Mouse (Mus musculus): Measurements from ENCODE around the gene Eya3. TPM values are rescaled to one million over a fixed set of nuclear protein-coding genes. Genes with fewer than 3 reads are reported as not detected.

The Eya3 gene
- total RNA-seq, 2 experiments from 2014 or later, result 27.9 to 28.0 TPM

DNA sequence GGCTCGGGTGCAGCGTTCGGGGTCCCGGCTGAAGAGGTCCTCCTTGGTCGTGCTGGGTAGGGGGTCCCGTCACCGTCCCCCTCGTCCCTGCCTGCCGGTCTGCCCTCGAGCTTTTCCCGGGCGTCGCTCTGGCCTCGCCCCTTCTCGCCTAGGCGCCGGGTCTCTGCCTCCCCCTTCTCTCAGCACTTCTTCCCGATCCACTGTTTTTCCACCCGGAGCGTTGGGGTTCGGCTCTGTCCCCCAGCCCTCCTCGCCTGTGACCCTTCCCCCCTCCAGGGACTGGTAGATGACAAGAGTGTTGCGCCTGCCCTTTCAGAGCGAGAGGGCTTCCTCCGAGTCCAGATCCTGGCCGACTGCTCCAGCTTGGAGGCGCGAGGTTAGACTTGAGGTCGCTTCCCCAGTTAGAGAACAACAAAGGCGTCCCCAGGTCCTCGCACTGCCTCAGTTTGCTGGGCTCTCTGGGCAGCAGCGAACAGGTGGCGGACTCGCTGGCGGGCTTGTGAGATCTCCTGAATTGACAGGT is 465 bp downstream of the Eya3 start:
- DNase-seq (ENCODE audit: low spot score in 2 of 2), result no peak

DNA sequence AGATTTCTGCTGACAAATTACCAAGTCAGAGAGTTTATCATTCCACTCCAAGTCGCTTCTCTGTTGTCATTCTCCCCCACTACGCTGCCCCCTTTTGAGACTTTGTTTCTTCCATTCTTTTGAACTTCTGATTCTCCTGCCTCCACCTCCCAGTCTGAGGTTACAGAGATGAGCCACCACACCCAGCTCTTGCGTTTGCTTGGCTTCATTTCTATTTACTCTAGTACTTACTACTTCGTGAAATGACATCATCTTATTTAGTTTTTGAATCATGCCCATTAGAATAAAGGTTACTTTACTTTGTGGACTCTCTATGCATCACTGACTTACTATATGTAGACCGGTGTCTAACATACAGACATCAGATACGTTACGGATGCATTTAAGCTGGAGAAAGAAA is 8.7 kb downstream of the Eya3 start:
- no peak for DNase-seq (ENCODE audit: low spot score in 2 of 2)

DNA sequence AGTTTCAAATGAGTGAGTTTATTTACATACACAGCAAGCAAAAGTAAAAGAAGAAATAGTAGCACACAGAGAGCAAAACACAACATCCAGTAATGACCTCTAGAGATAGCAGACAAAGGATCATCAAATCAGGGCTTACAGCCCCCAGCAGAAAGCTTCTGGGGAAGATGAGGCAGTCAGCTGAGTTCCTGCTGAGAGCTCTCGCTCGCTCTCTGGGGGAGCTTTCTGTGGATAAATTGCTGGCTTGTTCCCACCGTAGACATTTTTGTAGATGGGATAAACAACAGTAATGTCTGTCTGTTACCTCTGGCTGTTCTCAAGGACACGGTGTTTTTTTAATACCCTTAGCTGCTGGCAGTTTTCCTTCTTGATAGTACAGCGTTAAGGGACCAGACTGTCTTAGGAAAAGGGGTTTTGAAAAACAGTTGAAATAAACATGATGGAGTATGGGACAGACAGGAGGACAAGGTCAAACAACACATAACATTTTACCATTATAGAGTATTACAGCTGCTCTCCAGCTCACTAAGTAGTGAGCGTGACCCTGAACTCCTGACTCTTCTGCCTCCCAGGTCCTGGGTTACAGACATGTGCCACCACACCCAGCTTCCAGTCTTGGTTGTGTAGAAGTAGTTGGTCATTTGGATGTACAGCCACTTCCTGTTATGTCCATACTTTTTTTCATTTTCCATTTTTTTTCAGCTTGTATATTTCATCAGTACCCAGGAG is 10.6 kb downstream of the Eya3 start:
- no peak for DNase-seq (ENCODE audit: low spot score in 2 of 2)

DNA sequence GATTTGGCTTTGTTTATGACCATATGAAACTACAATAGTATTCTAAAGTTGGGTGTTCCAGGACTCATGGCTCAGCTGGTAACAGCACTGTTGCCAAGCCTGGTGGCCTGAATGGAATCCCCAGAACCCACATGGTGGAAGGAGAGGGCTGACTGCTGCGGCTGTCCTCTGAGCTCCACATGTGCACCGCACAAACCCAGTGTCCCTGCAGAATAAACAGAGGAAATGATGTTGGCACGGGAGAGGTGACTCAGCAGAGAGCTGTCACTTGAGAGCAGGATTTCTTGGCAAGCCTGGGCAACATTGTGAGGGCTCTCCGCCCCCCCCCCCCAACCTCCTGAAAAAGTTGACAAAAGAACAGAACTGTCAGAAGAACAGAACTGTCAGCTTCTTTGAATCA is 14.1 kb downstream of the Eya3 start:
- peak; percentile 6 to 19 for DNase-seq (ENCODE audit: low spot score in 2 of 2)

DNA sequence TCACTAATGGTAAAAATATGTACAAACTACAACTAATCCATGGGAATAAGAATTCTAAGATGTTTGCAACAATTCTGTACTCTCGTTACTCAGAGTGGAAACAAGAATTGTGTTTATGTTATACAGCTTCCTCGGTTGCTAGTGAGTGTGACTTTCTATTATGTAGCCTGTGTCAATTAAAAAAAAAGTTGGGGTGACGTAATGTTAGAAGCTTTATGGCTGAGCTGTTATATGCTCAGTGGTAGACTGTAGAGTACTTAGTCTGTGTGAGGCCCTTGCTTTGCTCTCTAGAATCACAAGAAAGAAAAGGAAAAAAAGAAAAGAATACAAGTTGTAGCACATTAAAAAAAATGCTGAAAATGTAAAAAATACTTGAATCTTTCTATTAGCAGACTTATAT is 15.0 kb downstream of the Eya3 start:
- DNase-seq (ENCODE audit: low spot score in 2 of 2), result no peak

DNA sequence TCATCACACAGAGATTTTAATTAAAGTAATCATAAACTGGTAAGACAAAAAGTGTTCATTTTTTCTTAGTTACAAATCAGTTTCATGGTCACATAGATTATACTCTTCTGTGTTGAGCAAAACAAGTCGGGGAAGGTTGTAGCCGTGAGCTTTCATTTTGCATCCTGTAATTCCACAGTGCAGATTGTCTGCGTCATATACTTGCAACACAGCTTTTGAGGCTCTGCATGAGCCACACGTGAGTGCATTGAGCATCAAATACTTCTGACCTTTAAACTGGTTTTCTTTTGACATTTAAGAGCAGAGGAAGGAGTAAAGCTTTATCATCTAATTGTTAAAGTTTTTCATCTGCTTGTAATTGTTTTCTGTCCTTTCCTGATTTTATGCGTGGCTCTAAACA is 16.5 kb downstream of the Eya3 start:
- no peak for DNase-seq (ENCODE audit: low spot score in 2 of 2)

DNA sequence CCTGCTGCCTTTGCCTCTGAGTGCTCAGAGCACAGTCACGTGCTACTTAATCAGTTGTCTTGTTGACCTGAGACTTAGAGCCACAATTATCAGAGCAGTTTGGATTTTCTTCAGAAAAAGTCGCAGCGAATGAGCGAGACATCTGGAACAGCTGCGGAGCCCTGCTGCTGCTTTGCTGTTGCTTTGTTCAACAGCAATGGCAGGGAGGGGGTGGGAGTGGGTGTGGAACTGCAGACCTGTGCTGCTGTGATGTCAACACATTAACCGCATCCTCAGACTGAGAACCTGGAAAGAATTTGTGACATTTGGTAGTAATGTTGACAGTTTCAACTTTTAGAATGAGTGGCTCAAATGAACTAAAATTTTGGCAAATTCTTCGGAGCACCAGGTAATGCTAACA is 20.3 kb downstream of the Eya3 start:
- DNase-seq (ENCODE audit: low spot score in 2 of 2), result no peak

DNA sequence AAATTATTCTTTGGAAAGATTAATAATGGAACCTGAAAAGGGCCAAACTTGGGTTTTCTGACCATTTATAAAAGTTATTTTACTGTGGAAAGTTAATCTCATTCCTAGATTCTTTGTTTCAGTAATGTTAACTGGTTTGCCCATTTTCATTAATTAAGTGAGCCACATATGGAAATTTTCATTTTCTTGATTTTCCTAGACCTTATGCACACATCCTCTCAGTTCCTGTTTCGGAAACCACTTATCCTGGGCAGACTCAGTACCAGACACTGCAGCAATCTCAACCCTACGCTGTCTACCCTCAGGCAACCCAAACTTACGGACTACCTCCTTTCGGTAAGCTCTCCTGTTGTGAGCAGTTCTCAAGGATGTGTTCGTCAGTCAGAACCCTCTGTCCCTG is 33.9 kb downstream of the Eya3 start:
- no peak for DNase-seq (ENCODE audit: low spot score in 2 of 2)

DNA sequence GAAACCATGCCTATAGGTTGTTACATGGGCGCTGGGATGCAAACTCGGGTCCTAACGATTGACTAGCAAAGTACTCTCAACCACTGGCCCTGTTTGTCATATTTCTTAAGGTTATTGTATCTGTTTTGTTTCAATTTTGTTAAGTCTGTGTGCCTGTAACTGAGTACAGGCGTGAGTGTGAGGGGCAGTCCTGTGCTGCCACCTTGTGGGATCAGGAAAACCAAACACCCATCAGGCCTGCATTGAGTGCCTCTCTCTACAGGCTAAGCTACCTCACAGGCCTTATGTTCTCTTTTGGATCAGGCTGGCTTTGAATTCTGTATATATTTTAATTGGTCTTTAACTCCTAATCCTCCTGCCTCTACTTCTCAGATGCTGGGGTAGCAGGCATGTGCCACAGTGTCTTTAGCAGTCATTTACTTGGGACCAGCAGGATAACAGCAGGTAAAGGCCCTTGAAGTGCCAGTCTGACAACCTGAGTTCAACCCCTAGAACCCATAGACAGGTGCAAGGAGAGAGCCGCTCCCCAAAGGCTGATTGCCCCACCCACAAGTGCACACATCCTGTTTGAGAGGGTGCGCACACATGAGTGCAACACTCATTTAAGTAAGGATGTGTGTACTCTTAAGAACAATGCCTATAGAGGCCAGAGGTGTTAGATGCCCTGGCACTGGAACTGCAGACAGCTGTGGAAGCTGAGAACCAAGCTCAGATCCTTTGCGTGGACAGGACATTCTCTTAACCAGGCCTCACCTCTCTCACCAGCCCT is 38.2 kb downstream of the Eya3 start:
- peak in 1 of 2 experiments; percentile 55 for DNase-seq (ENCODE audit: low spot score in 2 of 2)

DNA sequence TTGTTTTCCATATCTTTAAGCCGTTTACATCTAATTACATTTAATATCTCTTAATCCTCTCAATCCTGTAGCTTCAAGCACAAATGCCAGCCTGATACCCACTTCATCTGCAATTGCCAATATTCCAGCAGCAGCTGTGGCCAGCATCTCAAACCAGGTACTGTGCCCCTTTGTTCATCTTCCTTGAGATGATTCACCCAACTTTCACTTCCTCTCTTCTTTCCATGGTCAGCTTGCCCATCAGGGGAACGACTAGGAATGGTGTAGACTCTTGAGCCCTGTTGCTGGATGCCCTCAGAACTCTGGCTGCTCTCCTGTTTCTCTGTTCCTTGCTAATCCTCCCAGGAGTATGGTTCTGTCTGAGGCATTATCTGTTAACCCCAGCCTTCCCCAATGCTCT is 50.8 kb downstream of the Eya3 start:
- no peak for DNase-seq (ENCODE audit: low spot score in 2 of 2)

DNA sequence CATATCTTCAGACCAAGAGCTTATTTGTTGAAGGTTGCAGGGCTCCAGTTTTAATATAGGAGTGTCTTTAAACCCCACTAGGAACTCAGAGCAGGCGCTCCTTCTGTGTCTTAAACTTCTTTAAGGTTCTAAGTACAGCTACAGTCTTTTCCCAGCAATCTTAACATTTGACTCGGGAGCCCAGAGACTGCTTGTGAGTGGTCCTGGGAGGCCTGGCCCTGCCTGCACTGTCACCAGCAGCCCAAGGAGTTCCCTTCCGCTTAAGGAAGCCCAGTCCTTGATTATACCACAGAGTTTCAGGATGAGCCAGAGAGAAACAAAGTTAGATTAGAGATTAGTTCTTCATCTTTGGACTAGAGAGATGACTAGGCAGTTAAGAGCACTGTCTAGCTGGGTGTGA is 54.6 kb downstream of the Eya3 start:
- DNase-seq (ENCODE audit: low spot score in 2 of 2), result no peak

DNA sequence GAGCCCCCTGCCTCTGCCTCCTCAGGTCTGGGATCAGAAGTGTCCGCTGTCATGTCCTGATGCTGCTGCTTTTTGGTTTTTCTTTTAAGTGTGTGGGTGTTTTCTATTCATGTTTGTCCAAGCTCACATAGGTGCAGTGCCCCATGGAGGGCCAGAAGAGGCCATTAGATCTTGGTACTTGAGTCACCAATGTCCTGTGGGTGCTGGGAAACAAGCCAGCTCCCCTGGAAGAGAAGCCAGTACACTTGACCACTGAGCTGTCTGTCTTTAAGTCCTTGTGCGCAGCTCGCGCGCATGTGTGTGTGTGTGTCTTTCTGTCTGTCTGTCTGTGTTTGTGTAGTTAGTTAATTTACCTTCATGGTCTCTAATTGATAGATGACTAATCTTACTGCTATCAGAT is 63.3 kb downstream of the Eya3 start:
- no peak for DNase-seq (ENCODE audit: low spot score in 2 of 2)

DNA sequence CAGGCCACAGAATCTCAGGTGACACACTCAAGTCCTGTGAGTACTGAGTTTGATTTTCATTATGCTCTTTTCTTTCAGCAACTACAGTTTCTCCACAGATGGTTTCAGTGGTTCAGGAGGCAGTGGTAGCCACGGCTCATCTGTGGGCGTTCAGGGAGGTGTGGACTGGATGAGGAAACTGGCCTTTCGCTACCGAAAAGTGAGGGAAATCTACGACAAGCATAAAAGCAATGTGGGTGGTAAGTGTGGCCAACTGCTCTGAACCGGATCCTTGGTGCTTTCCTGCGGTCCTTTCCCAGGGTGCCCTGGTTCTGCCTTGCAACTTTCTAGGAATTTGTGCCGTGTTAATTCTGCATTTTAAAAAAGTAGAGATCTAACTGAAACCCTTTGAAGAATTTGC is 68.1 kb downstream of the Eya3 start:
- no peak for DNase-seq (ENCODE audit: low spot score in 2 of 2)

DNA sequence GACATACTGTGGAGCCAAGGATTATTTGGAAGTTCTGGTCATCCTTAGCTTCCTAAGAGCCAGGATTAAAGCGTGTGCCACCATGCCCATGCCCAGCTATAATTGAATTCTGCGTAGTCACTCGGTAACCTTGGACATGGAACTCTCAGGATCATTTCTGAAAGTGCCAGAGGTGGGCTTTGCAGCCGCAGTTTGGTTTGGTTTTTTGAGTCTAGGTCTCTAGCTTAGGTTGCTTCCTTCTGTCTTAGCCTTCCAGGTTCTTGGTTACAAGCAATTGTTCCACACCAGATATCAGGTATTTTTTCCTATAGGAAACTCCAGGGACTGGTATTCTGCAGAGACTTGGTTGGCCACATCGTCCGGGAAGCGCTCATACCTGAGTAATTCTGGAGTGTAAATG is 74.4 kb downstream of the Eya3 start:
- DNase-seq (ENCODE audit: low spot score in 2 of 2), result no peak

DNA sequence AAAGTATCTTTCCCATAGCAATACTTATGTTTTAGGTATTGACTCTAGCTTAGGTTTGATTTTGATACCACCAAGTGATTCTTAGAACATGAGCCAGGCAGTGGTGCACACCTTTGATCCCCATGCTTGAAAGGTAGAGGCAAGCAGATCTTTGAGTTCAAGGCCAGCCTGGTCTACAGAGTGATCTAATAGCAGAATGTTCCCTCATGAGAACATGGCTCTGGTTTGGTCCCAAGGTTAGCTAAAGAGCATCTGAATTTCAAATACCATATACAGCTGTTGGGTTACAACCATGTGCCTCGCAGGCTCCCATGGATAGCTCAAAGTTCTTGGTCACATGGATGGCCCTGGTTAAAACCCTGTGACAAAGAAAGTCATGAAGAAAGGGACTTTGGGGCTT is 79.5 kb downstream of the Eya3 start:
- no peak for DNase-seq (ENCODE audit: low spot score in 2 of 2)

DNA sequence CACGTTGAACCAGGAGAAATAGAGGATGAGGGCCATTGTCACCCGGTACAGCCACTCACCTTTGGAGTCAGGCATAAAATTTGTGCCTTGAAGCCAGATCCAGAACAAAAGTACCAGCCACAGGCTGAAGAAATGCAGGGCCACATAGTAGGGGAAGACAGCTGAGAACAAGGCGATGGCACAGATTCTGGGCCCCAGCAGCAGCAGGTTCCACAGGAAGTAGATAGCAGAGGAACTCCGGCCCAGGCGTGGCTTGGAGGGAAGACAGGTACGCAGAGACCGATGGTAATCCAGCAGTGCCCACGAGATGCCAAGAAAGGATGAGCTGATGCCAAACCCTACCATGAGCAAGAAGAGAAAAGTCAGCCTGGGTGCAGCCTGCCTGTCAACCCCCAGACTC is 89.4 kb downstream of the Eya3 start:
- no peak for DNase-seq (ENCODE audit: low spot score in 2 of 2)

DNA sequence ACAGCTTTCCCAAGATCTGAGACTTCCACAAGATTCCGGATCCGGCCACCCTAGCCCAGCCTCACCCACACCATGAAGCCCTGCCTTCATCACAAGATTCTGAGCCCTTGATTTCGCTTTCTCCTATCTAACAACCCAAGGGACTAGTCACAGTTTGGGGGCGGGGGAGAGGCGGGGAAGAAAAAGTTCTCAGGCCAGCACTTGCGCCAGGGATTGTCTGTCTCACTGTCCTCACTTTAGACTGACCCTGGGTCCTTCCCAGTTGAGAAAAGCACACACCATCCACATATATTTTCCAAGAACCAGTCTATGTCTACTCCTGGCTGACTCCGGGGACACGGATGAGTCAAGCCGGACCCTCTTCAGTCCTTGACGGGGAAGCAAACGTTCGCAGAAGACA is 92.8 kb downstream of the Eya3 start:
- DNase-seq (ENCODE audit: low spot score in 2 of 2), result no peak

DNA sequence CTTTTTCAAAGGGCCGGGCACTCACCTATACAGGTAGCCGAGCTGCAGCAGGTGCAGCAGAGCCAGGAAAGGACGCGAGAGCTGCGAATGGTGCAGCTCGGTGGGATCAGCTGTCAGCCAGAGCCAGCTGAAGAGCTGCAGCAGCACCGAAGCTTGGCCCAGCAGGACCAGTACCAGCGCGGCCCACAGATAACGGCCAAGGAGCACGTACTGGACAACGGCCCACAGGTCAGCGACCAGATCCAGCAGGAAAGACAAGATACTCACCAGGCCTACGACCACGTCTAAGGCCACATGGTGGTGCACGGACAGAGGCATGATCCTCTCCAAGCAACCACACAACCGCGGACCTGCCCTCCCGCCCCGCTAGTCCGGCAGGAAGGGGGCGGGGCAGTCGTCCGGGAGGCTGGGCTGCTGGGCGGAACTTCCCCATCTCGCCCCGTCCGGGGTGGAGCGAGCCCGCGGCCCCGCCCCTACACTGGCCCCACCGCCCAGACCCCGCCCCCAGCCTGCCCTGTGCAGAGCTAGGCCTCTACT is 93.4 kb downstream of the Eya3 start, which contains the start of gene Xkr8:
TSS of gene Xkr8 (minus strand) at position 399 of the 537 bp plus-strand sequence.
- peak; percentile 47 to 54 for DNase-seq (ENCODE audit: low spot score in 2 of 2)

DNA sequence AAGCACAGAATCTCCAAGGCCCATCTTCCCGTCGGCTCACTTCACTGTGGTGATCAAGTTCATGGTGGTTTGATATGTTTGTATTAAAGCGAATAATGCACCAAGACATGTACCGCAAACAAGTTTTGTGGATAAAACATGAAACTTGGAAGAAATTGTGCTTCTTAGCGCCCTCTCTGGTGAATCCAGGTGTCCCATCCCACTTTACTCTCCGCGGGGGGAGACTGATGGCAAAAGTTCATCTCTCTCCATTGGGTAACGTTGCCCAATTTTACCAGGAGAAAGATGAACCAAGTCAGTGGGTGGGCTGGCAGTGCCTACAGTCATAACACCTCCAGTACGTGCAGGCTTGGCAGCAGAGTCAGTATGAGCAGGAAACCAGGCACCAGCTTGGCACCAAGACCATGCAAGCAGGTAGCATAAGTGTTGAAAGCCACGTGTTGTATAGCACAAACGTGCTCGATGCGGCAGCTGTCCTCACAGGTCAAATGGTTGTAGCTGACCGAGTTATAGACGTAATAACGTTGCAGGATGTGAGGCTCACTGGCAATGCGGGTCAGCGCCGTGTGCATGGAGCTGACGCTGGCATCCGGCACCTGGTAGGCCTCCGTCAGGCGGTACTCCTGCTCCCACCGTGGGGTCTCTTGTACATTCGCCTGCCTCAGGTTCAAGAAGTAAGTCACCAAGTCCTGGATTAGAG is 94.4 kb downstream of the Eya3 start:
- DNase-seq (ENCODE audit: low spot score in 2 of 2), result peak in 1 of 2 experiments; percentile 39

DNA sequence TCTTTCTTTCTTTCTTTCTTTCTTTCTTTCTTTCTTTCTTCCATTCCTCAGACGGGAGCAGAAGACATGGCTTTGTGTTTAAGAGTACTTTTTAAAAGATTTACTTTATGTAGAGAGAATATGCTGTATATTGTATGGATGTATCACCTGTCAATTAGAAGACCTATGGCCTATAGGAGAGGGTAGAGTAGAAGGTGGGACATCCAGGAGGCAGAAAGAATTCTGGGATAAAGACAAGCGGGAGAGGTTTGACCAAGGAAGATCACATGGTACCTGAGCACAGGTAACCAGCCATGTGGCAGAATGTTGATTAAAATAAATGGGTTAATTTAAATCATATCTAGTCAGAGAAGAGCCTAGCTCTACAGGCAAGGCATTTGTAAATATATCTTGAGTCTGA is 96.0 kb downstream of the Eya3 start:
- no peak for DNase-seq (ENCODE audit: low spot score in 2 of 2)

DNA sequence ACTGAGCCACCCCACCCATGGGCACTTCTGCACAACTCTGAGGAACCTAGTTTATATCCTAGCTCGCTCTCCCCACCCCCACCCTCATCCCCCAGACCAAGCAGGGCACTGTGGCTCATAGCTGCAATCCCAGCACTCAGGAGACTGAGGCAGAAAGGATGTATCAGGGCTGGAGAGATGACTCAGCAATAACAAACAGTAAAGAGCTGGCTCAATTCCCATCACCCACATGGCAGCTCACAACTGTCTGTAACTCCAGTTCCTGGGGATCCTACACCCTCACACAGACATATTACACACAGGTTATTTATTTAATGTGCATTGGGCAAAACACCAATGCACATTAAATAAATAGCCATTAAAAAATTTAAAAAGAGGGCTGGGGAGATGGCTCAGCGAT is 96.6 kb downstream of the Eya3 start:
- no peak for DNase-seq (ENCODE audit: low spot score in 2 of 2)

DNA sequence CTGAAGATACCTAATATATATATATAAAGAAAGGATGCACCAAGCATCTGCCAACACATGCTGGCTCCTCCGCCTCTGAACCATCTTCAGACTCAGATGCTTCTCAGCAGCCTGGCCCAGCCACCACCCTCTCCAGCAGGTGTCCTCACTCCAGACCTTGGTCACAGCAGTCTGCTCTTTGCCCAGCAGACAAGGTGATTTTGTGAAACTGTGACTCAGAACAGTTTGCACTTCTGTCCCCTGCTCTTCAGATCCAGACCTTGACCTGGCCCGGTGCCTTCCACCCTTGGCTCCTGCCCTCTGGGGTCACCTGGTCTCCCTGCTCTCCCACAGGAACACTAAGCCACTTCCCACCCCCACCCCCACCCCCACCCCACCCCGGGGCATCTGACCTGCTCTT is 97.1 kb downstream of the Eya3 start:
- no peak for DNase-seq (ENCODE audit: low spot score in 2 of 2)

Data from layer of hippocampus, adult 18-20 months (tissue).